Mouse (Mus musculus) forebrain, embryonic 13.5 days (tissue): Measurements from ENCODE around the gene Tmem182. TPM values are rescaled to one million over a fixed set of nuclear protein-coding genes. Genes with fewer than 3 reads are reported as not detected.
A peak's percentile ranks its signal among the peaks of the same experiment; 100 is the strongest.

Experiments used
- ATAC-seq: fragments of 200-750 bp; cut with Nextera tagmentation; 2 replicates; pipeline ENCODE4 v1.8.0; 2017
- H3K27ac ChIP-seq: fragments of 300-500 bp; sonication (generic); 2 replicates; pipeline ENCODE4 v1.5.1; 2015; ENCODE audit warnings: inconsistent platforms, mild to moderate bottlenecking, moderate library complexity
- H3K27me3 ChIP-seq: fragments of 300-500 bp; sonication (generic); 2 replicates; pipeline ENCODE4 v1.6.1; 2015; ENCODE audit warnings: mild to moderate bottlenecking, inconsistent platforms
- H3K36me3 ChIP-seq: fragments of 300-500 bp; sonication (generic); 2 replicates; pipeline ENCODE4 v1.6.1; 2015; ENCODE audit warnings: mild to moderate bottlenecking, inconsistent platforms; ENCODE audit not compliant: poor library complexity, severe bottlenecking
- H3K4me1 ChIP-seq: fragments of 300-500 bp; sonication (generic); 2 replicates; pipeline ENCODE4 v1.6.1; 2015; ENCODE audit warnings: inconsistent platforms
- H3K4me2 ChIP-seq: fragments of 300-500 bp; sonication (generic); 2 replicates; pipeline ENCODE4 v1.6.1; 2015; ENCODE audit warnings: inconsistent platforms, mild to moderate bottlenecking, moderate library complexity
- H3K4me3 ChIP-seq: fragments of 300-500 bp; sonication (generic); 2 replicates; pipeline ENCODE4 v1.5.1; 2015; ENCODE audit warnings: mild to moderate bottlenecking, inconsistent platforms
- H3K9ac ChIP-seq: fragments of 300-500 bp; sonication (generic); 2 replicates; pipeline ENCODE4 v1.6.1; 2015; ENCODE audit warnings: mild to moderate bottlenecking, inconsistent platforms
- H3K9me3 ChIP-seq: fragments of 300-500 bp; sonication (generic); replicated peaks from 2 replicates; pipeline ENCODE4 v1.6.1; 2016; ENCODE audit warnings: inconsistent platforms
- WGBS: fragments of 180-500 bp; shearing (Covaris S2); methylation state at CpG from one replicate; pipeline ENCODE4 v1.1.7; 2015; 5-methylcytosine and 5-hydroxymethylcytosine counted together
- polyA plus RNA-seq: library from polyadenylated mRNA; unstranded; fragments of >200 nt; fragmentation: Nextera tagmentation; extraction: Ambion mirVana; gene quantifications from 2 replicates; pipeline ENCODE4 v1.2.1, GENCODE M21; 2015

Gene Tmem182
- polyA plus RNA-seq, 1 experiment from 2014 or later, result 0.09 TPM

GRCm38 (mm10) chr1:40879526-40879925 lies 74.1 kb downstream of the Tmem182 start:
- H3K4me1 ChIP-seq, result peaks cover 4% of the 10 kb centered on the region; the same call in 1 of the 2 replicates
- no peaks in the 10 kb centered on the region for H3K36me3 ChIP-seq
- no peak overlapping the region for H3K4me2 ChIP-seq
- H3K27ac ChIP-seq, result peak overlapping the region; percentile 6; the same call in 1 of the 2 replicates
- no peak for ATAC-seq
- H3K9ac ChIP-seq, result no peak overlapping the region
- no peak overlapping the region for H3K4me3 ChIP-seq
- WGBS, result 71% methylated on average over 6 of the region's 6 CpGs
- H3K27me3 ChIP-seq, result no peaks in the 10 kb centered on the region
- no peaks in the 10 kb centered on the region for H3K9me3 ChIP-seq

GRCm38 (mm10) chr1:40880527-40880926 lies 75.1 kb downstream of the Tmem182 start:
- Histone ChIP-seq H3K27ac (no peak overlapping the region), H3K27me3 (no peaks in the 10 kb centered on the region), H3K4me1 (0 out of 2 replicates have a peak, but pooled peaks cover 4% of the 10 kb centered on the region), H3K4me3 (no peak overlapping the region), H3K4me2 (no peak overlapping the region), H3K9ac (no peak overlapping the region), H3K36me3 (no peaks in the 10 kb centered on the region), H3K9me3 (no peaks in the 10 kb centered on the region)
- no peak for ATAC-seq
- WGBS, result 33% methylated on average over 2 of the region's 2 CpGs

- no peaks in the 10 kb centered on the region for H3K9me3 ChIP-seq
- H3K4me3 ChIP-seq, result no peak overlapping the region
- 83% methylated on average over 2 of the region's 2 CpGs for WGBS
- H3K9ac ChIP-seq, result no peak overlapping the region
- H3K4me2 ChIP-seq, result no peak overlapping the region
- ATAC-seq, result no peak
- no peak overlapping the region for H3K27ac ChIP-seq
- H3K27me3 ChIP-seq, result no peaks in the 10 kb centered on the region
- peaks cover 8% of the 10 kb centered on the region; the same call in 1 of the 2 replicates for H3K4me1 ChIP-seq
- no peaks in the 10 kb centered on the region for H3K36me3 ChIP-seq
Measured at GRCm38 (mm10) chr1:40883856-40884255, 78.5 kb downstream of the Tmem182 start.

- 76% methylated on average over 6 of the region's 6 CpGs for WGBS
- Histone ChIP-seq H3K27ac (no peak overlapping the region), H3K9ac (no peak overlapping the region), H3K27me3 (no peaks in the 10 kb centered on the region), H3K9me3 (no peaks in the 10 kb centered on the region), H3K4me2 (no peak overlapping the region), H3K4me1 (peaks cover 15% of the 10 kb centered on the region; the same call in 1 of the 2 replicates), H3K36me3 (no peaks in the 10 kb centered on the region), H3K4me3 (no peak overlapping the region)
- no peak for ATAC-seq
Measured at GRCm38 (mm10) chr1:40884943-40885342, 79.5 kb downstream of the Tmem182 start.

- no peak overlapping the region for H3K9ac ChIP-seq
- no peaks in the 10 kb centered on the region for H3K36me3 ChIP-seq
- no peaks in the 10 kb centered on the region for H3K9me3 ChIP-seq
- 18% methylated on average over 12 of the region's 12 CpGs for WGBS
- ATAC-seq, result peak; percentile 80
- H3K4me3 ChIP-seq, result no peak overlapping the region
- peaks cover 18% of the 10 kb centered on the region; the same call in 1 of the 2 replicates for H3K4me1 ChIP-seq
- peak overlapping the region; percentile 18; the same call in 1 of the 2 replicates for H3K4me2 ChIP-seq
- no peaks in the 10 kb centered on the region for H3K27me3 ChIP-seq
- H3K27ac ChIP-seq, result no peak overlapping the region
Measured at GRCm38 (mm10) chr1:40887673-40888072, 82.3 kb downstream of the Tmem182 start.

- Histone ChIP-seq H3K36me3 (no peaks in the 10 kb centered on the region), H3K9me3 (no peaks in the 10 kb centered on the region), H3K4me3 (no peak overlapping the region), H3K27me3 (no peaks in the 10 kb centered on the region), H3K27ac (no peak overlapping the region), H3K4me2 (no peak overlapping the region), H3K4me1 (peaks cover 18% of the 10 kb centered on the region; the same call in 1 of the 2 replicates), H3K9ac (no peak overlapping the region)
- 89% methylated on average over 8 of the region's 8 CpGs for WGBS
- ATAC-seq, result no peak
Measured at GRCm38 (mm10) chr1:40888396-40889040, 83.1 kb downstream of the Tmem182 start.

GRCm38 (mm10) chr1:40889617-40890016 lies 84.2 kb downstream of the Tmem182 start:
- H3K36me3 ChIP-seq, result no peaks in the 10 kb centered on the region
- no peak overlapping the region for H3K4me2 ChIP-seq
- H3K9me3 ChIP-seq, result no peaks in the 10 kb centered on the region
- H3K4me3 ChIP-seq, result no peak overlapping the region
- no peak for ATAC-seq
- WGBS, result 78% methylated on average over 14 of the region's 14 CpGs
- no peak overlapping the region for H3K9ac ChIP-seq
- H3K27me3 ChIP-seq, result no peaks in the 10 kb centered on the region
- H3K4me1 ChIP-seq, result peaks cover 18% of the 10 kb centered on the region; the same call in 1 of the 2 replicates
- no peak overlapping the region for H3K27ac ChIP-seq

GRCm38 (mm10) chr1:40890246-40890645 lies 84.8 kb downstream of the Tmem182 start:
- WGBS, result 56% methylated on average over 8 of the region's 8 CpGs
- Histone ChIP-seq H3K4me3 (no peak overlapping the region), H3K27me3 (no peaks in the 10 kb centered on the region), H3K27ac (no peak overlapping the region), H3K36me3 (no peaks in the 10 kb centered on the region), H3K4me1 (peaks cover 18% of the 10 kb centered on the region; the same call in 1 of the 2 replicates), H3K4me2 (no peak overlapping the region), H3K9ac (no peak overlapping the region), H3K9me3 (no peaks in the 10 kb centered on the region)
- no peak; the same call in 1 of the 2 replicates for ATAC-seq

- ATAC-seq, result no peak
- no peak overlapping the region for H3K27ac ChIP-seq
- no peak overlapping the region for H3K4me3 ChIP-seq
- no peak overlapping the region for H3K4me2 ChIP-seq
- H3K36me3 ChIP-seq, result no peaks in the 10 kb centered on the region
- H3K27me3 ChIP-seq, result no peaks in the 10 kb centered on the region
- H3K9me3 ChIP-seq, result no peaks in the 10 kb centered on the region
- H3K9ac ChIP-seq, result no peak overlapping the region
- no peaks in the 10 kb centered on the region for H3K4me1 ChIP-seq
Measured at GRCm38 (mm10) chr1:40903712-40904111, 98.3 kb downstream of the Tmem182 start.

Other genes with a start within 250 kb of the Tmem182 start
- gene Slc9a4, start 225.5 kb upstream of the Tmem182 start, polyA plus RNA-seq, result not detected in 2 replicates
- gene Slc9a2, start 125.0 kb upstream of the Tmem182 start, polyA plus RNA-seq, result 0.04 and 0.09 TPM in 2 replicates
- gene Mfsd9, start 14.9 kb upstream of the Tmem182 start, polyA plus RNA-seq, result 3.0 and 3.3 TPM in 2 replicates